Mouse (Mus musculus) NIH3T3 (cell line): ENCODE measurements around the gene Dlg2.
A peak's percentile ranks its signal among the peaks of the same experiment; 100 is the strongest.

ENCODE experiments used
- DNase-seq: peaks from one replicate; pipeline ENCODE4 v3.0.0-alpha.2; 2012; ENCODE audit warnings: low read depth

The Dlg2 gene

GRCm38 (mm10) chr7:92288814-92289213, 1812.3 kb downstream of the Dlg2 start:
- no peak for DNase-seq

GRCm38 (mm10) chr7:92292918-92293518, 1816.5 kb downstream of the Dlg2 start:
- no peak for DNase-seq

- no peak for DNase-seq
These were observed 1824.6 kb downstream of the Dlg2 start for GRCm38 (mm10) chr7:92301046-92301445.

- DNase-seq, result no peak
These were observed 1831.2 kb downstream of the Dlg2 start for GRCm38 (mm10) chr7:92307634-92308033.

- DNase-seq, result no peak
These were observed 1831.7 kb downstream of the Dlg2 start for GRCm38 (mm10) chr7:92308168-92308567.

GRCm38 (mm10) chr7:92316389-92316788, 1839.9 kb downstream of the Dlg2 start:
- DNase-seq, result no peak

GRCm38 (mm10) chr7:92319469-92319868, 1843.0 kb downstream of the Dlg2 start:
- DNase-seq, result no peak

- DNase-seq, result no peak
These were observed 1843.7 kb downstream of the Dlg2 start for GRCm38 (mm10) chr7:92320181-92320580.

- no peak for DNase-seq
These were observed 1845.3 kb downstream of the Dlg2 start for GRCm38 (mm10) chr7:92321786-92322185.

- DNase-seq, result no peak
These were observed 1846.0 kb downstream of the Dlg2 start for GRCm38 (mm10) chr7:92322342-92323069.

GRCm38 (mm10) chr7:92323710-92324109, 1847.2 kb downstream of the Dlg2 start:
- peak; percentile 58 for DNase-seq

- no peak for DNase-seq
These were observed 1850.9 kb downstream of the Dlg2 start for GRCm38 (mm10) chr7:92327343-92327896.

- DNase-seq, result no peak
These were observed 1856.9 kb downstream of the Dlg2 start for GRCm38 (mm10) chr7:92333220-92333898.

- no peak for DNase-seq
These were observed 1880.1 kb downstream of the Dlg2 start for GRCm38 (mm10) chr7:92356542-92356941.

GRCm38 (mm10) chr7:92363386-92363785, 1886.9 kb downstream of the Dlg2 start:
- DNase-seq, result no peak

GRCm38 (mm10) chr7:92363800-92364199, 1887.3 kb downstream of the Dlg2 start:
- DNase-seq, result no peak

GRCm38 (mm10) chr7:92367111-92367510, 1890.6 kb downstream of the Dlg2 start:
- no peak for DNase-seq

- DNase-seq, result no peak
These were observed 1894.0 kb downstream of the Dlg2 start for GRCm38 (mm10) chr7:92370521-92370920.

- no peak for DNase-seq
These were observed 1895.2 kb downstream of the Dlg2 start for GRCm38 (mm10) chr7:92371638-92372037.

- DNase-seq, result no peak
These were observed 1897.4 kb downstream of the Dlg2 start for GRCm38 (mm10) chr7:92373863-92374357.

GRCm38 (mm10) chr7:92383913-92384484, 1907.5 kb downstream of the Dlg2 start:
- DNase-seq, result no peak

GRCm38 (mm10) chr7:92392052-92392640, 1915.7 kb downstream of the Dlg2 start:
- DNase-seq, result no peak
